In the genomic region with DNA sequence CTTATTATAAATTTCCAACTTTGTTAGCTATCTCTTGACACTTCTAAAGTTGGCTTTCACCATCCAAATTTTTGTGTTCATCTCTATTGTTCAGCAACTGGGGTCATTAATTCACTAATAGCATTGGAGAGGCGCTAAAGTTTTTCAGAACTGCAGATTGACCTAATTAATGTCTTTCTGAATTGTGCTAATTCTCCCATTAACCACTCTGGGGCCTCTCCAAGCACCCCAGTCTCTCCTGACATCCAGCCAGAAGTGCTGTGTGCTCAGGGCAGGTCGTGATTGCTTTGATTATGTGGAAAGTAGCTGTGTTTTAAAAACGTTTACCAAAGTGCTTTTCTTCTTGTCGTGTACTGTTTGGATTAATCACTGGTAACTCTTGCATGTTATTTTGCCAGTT, we compare ENCODE assay signal across 31 mouse cellular contexts.
"Had no signal": no experiment of that assay in that cellular context is flagged by ENCODE, and none has a peak within 500 bp of the region (broad histone marks: within the 10 kb centered on the region; RNA-seq: fewer than 3 reads in every experiment).

No protein-coding gene starts in this region.

- H3K27ac ChIP-seq: limb, embryonic 10.5 days; limb, embryonic 12.5 days; limb, embryonic 13.5 days; limb, embryonic 15.5 days; liver, embryonic 12.5 days; liver, embryonic 13.5 days; liver, embryonic 14.5 days; liver, embryonic 15.5 days; lung, embryonic 15.5 days; macrophage; midbrain, embryonic 10.5 days; midbrain, embryonic 12.5 days; midbrain, embryonic 13.5 days; midbrain, embryonic 15.5 days had no signal

- H3K9me3 ChIP-seq: limb, embryonic 10.5 days; limb, embryonic 12.5 days; limb, embryonic 13.5 days; limb, embryonic 15.5 days; liver, embryonic 12.5 days; liver, embryonic 13.5 days; liver, embryonic 15.5 days; lung, embryonic 15.5 days; megakaryocyte, embryonic 14.5 days; midbrain, embryonic 10.5 days; midbrain, embryonic 12.5 days; midbrain, embryonic 13.5 days; midbrain, embryonic 15.5 days had no signal

- ATAC-seq: liver, embryonic 12.5 days; liver, postnatal 0 days; lung, postnatal 0 days; midbrain, embryonic 13.5 days; midbrain, embryonic 15.5 days; midbrain, embryonic 16.5 days had no signal

- H3K27me3 ChIP-seq: limb, embryonic 12.5 days; limb, embryonic 13.5 days; limb, embryonic 15.5 days; liver, embryonic 12.5 days; liver, embryonic 13.5 days; liver, embryonic 15.5 days; lung, embryonic 15.5 days; midbrain, embryonic 12.5 days; midbrain, embryonic 13.5 days; midbrain, embryonic 15.5 days had no signal

- H3K4me3 ChIP-seq: limb, embryonic 10.5 days; limb, embryonic 12.5 days; limb, embryonic 13.5 days; limb, embryonic 15.5 days; liver, embryonic 12.5 days; liver, embryonic 13.5 days; liver, embryonic 15.5 days; lung, embryonic 15.5 days; megakaryocyte, embryonic 14.5 days; midbrain, embryonic 10.5 days; midbrain, embryonic 12.5 days; midbrain, embryonic 13.5 days; midbrain, embryonic 15.5 days; myocyte had no signal

- H3K4me2 ChIP-seq: limb, embryonic 12.5 days; limb, embryonic 13.5 days; limb, embryonic 15.5 days; liver, embryonic 11.5 days; liver, embryonic 12.5 days; liver, embryonic 13.5 days; liver, embryonic 15.5 days; lung, embryonic 14.5 days; lung, embryonic 15.5 days; midbrain, embryonic 11.5 days; midbrain, embryonic 12.5 days; midbrain, embryonic 13.5 days; midbrain, embryonic 15.5 days had no signal

- H3K36me3 ChIP-seq: limb, embryonic 10.5 days; limb, embryonic 12.5 days; limb, embryonic 13.5 days; limb, embryonic 15.5 days; liver, embryonic 12.5 days; liver, embryonic 13.5 days; liver, embryonic 15.5 days; lung, embryonic 15.5 days; midbrain, embryonic 10.5 days; midbrain, embryonic 12.5 days; midbrain, embryonic 13.5 days; midbrain, embryonic 15.5 days had no signal

- H3K4me1 ChIP-seq: limb, embryonic 15.5 days; liver, embryonic 12.5 days; liver, embryonic 13.5 days; liver, embryonic 15.5 days; lung, embryonic 15.5 days; midbrain, embryonic 10.5 days; midbrain, embryonic 12.5 days; midbrain, embryonic 13.5 days; midbrain, embryonic 15.5 days had no signal

- H3K9ac ChIP-seq: limb, embryonic 12.5 days; limb, embryonic 13.5 days; limb, embryonic 15.5 days; liver, embryonic 12.5 days; liver, embryonic 13.5 days; liver, embryonic 14.5 days; liver, embryonic 15.5 days; liver, postnatal 0 days; lung, embryonic 14.5 days; lung, embryonic 15.5 days; midbrain, embryonic 12.5 days; midbrain, embryonic 13.5 days; midbrain, embryonic 15.5 days had no signal

- DNase-seq: left cerebral cortex, postnatal 4 days; liver; liver, embryonic 13.5 days; liver, postnatal 0 days; lung, adult 18-20 months; lung, adult 2 months; lung, embryonic 14.5 days; lung, postnatal 10 days; lung, postnatal 14 days; lung, postnatal 36 days; lung, postnatal 4 days; midbrain, embryonic 14.5 days had no signal
